Mouse (Mus musculus) limb, embryonic 15.5 days (tissue): Measurements from ENCODE around the gene Olfr1513. TPM values are rescaled to one million over a fixed set of nuclear protein-coding genes. Genes with fewer than 3 reads are reported as not detected.
A peak's percentile ranks its signal among the peaks of the same experiment; 100 is the strongest.
"Not testable (repeated sequence)": the region's sequence is repeated elsewhere in the genome, so short reads cannot be mapped to it uniquely, and the experiment has no call there.

ENCODE experiments used
- ATAC-seq: fragments of 200-750 bp; cut with Nextera tagmentation; 2 replicates; pipeline ENCODE4 v1.8.0; 2017; ENCODE audit warnings: low read depth, moderate TSS enrichment; ENCODE audit not compliant: insufficient number of reproducible peaks, low FRiP score, low TSS enrichment
- H3K27ac ChIP-seq: fragments of 300-500 bp; sonication (generic); 2 replicates; pipeline ENCODE4 v1.5.1; 2015; ENCODE audit warnings: moderate library complexity, mild to moderate bottlenecking, inconsistent platforms
- H3K27me3 ChIP-seq: fragments of 300-500 bp; sonication (generic); 2 replicates; pipeline ENCODE4 v1.6.1; 2015; ENCODE audit warnings: inconsistent platforms
- H3K36me3 ChIP-seq: fragments of 300-500 bp; sonication (generic); 2 replicates; pipeline ENCODE4 v1.6.1; 2015; ENCODE audit warnings: inconsistent platforms
- H3K4me1 ChIP-seq: fragments of 300-500 bp; sonication (generic); 2 replicates; pipeline ENCODE4 v1.6.1; 2015; ENCODE audit warnings: inconsistent platforms
- H3K4me2 ChIP-seq: fragments of 300-500 bp; sonication (generic); 2 replicates; pipeline ENCODE4 v1.6.1; 2015; ENCODE audit warnings: mild to moderate bottlenecking, inconsistent platforms
- H3K4me3 ChIP-seq: fragments of 300-500 bp; sonication (generic); 2 replicates; pipeline ENCODE4 v1.5.1; 2015; ENCODE audit warnings: mild to moderate bottlenecking, inconsistent platforms
- H3K9ac ChIP-seq: fragments of 300-500 bp; sonication (generic); 2 replicates; pipeline ENCODE4 v1.6.1; 2015; ENCODE audit warnings: inconsistent platforms
- H3K9me3 ChIP-seq: fragments of 300-500 bp; sonication (generic); 2 replicates; pipeline ENCODE4 v1.6.1; 2016; ENCODE audit warnings: inconsistent platforms
- WGBS: fragments of 180-500 bp; shearing (Covaris S2); methylation state at CpG from one replicate; pipeline ENCODE4 v1.1.7; 2015; 5-methylcytosine and 5-hydroxymethylcytosine counted together
- polyA plus RNA-seq: library from polyadenylated mRNA; unstranded; fragments of >200 nt; fragmentation: Nextera tagmentation; extraction: Ambion mirVana; gene quantifications from 2 replicates; pipeline ENCODE4 v1.2.1, GENCODE M21; 2015

The Olfr1513 gene
- polyA plus RNA-seq, 1 experiment from 2014 or later, result not detected

GRCm38 (mm10) chr14:52304644-52305271, 51.5 kb downstream of the Olfr1513 start, which contains the start of gene Mettl3:
Gene Mettl3 (minus strand): TSS chr14:52305128.
- peak within 1 kb of the TSS; percentile 51 for H3K9ac ChIP-seq
- peak within 1 kb of the TSS; percentile 72 for H3K4me3 ChIP-seq
- ATAC-seq, result peak; percentile 95
- no peaks in the 10 kb centered on the region for H3K9me3 ChIP-seq
- no peaks in the 10 kb centered on the region for H3K4me1 ChIP-seq
- peaks cover 14% of the 10 kb centered on the region for H3K36me3 ChIP-seq
- H3K27me3 ChIP-seq, result no peaks in the 10 kb centered on the region
- peak within 1 kb of the TSS; percentile 52 for H3K4me2 ChIP-seq
- peak within 1 kb of the TSS; percentile 97 for H3K27ac ChIP-seq
- under 1% methylated on average over 46 of the region's 46 CpGs for WGBS

GRCm38 (mm10) chr14:52303517-52303916, 52.7 kb downstream of the Olfr1513 start:
- Histone ChIP-seq H3K36me3 (peaks cover 19% of the 10 kb centered on the region), H3K4me2 (peak overlapping the region; percentile 52; the same call in 1 of the 2 replicates), H3K4me3 (0 out of 2 replicates have a peak overlapping the region, but pooled peaks have one; percentile 72)
- not testable (repeated sequence) for H3K4me1 ChIP-seq, H3K9ac ChIP-seq, H3K27me3 ChIP-seq, ATAC-seq, H3K9me3 ChIP-seq, H3K27ac ChIP-seq
- WGBS, result 91% methylated on average over 3 of the region's 3 CpGs

Other genes with a start within 250 kb of the Olfr1513 start
- gene Rpgrip1, start 245.7 kb downstream of the Olfr1513 start, polyA plus RNA-seq, result 55.9 and 59.3 TPM in 2 replicates
- 47.4 and 51.4 TPM in 2 replicates for gene Supt16, start 159.0 kb downstream of the Olfr1513 start, polyA plus RNA-seq
- 27.5 and 31.9 TPM in 2 replicates for gene Chd8, start 98.6 kb downstream of the Olfr1513 start, polyA plus RNA-seq
- gene Tox4, start 77.3 kb downstream of the Olfr1513 start, polyA plus RNA-seq, result 41.8 and 45.8 TPM in 2 replicates
- 24.0 and 25.0 TPM in 2 replicates for gene Rab2b, start 76.9 kb downstream of the Olfr1513 start, polyA plus RNA-seq
- gene Mettl3, start 51.3 kb downstream of the Olfr1513 start, polyA plus RNA-seq, result 36.6 and 41.6 TPM in 2 replicates
- 13.3 and 15.2 TPM in 2 replicates for gene Sall2, start 27.6 kb downstream of the Olfr1513 start, polyA plus RNA-seq
- not detected in 2 replicates for gene Olfr1512, start 22.8 kb upstream of the Olfr1513 start, polyA plus RNA-seq
- not detected in 2 replicates for gene Olfr1511, start 41.0 kb upstream of the Olfr1513 start, polyA plus RNA-seq
- not detected in 2 replicates for gene Olfr1510, start 58.0 kb upstream of the Olfr1513 start, polyA plus RNA-seq
- not detected in 2 replicates for gene Olfr1509, start 86.6 kb upstream of the Olfr1513 start, polyA plus RNA-seq
- not detected in 2 replicates for gene Olfr1508, start 111.1 kb upstream of the Olfr1513 start, polyA plus RNA-seq
- 0.37 TPM in 1 of 2 replicates, not detected in the other for gene Olfr1507, start 139.3 kb upstream of the Olfr1513 start, polyA plus RNA-seq